Mouse (Mus musculus) MEL (cell line): ENCODE data around the gene Sorbs1. TPM values are rescaled to one million over a fixed set of nuclear protein-coding genes. Genes with fewer than 3 reads are reported as not detected.

Experiments used
- DNase-seq: peaks from one replicate; pipeline ENCODE4 v3.0.0; 2011; ENCODE audit warnings: low read depth, low spot score
- H3K27ac ChIP-seq: 2 replicates; pipeline ENCODE4 v1.5.1; 2012; ENCODE audit warnings: low read depth, mild to moderate bottlenecking, control low read depth, low read length, moderate library complexity; ENCODE audit not compliant: control insufficient read depth
- H3K27me3 ChIP-seq, 2 experiments: fragments of 150-350 bp in 1 of 2; sonication (generic) in 1 of 2; 2 replicates each; pipeline ENCODE4 v1.6.1; 2012; ENCODE audit warnings: low read length in 2 of 2, mild to moderate bottlenecking in 2 of 2, improper control_type of control experiment in 1 of 2, moderate library complexity in 1 of 2; ENCODE audit not compliant: insufficient read depth in 2 of 2, control insufficient read depth in 1 of 2
- H3K36me3 ChIP-seq, 2 experiments: 2 replicates each; pipeline ENCODE4 v1.6.1; 2012 to 2014; ENCODE audit warnings: low read length in 2 of 2, improper control_type of control experiment in 1 of 2, inconsistent platforms in 1 of 2, mild to moderate bottlenecking in 1 of 2; ENCODE audit not compliant: insufficient read depth in 2 of 2, control insufficient read depth in 1 of 2
- H3K4me1 ChIP-seq, 2 experiments: fragments of 150-350 bp in 1 of 2; sonication (generic) in 1 of 2; 2 replicates each; pipeline ENCODE4 v1.6.1; 2012; ENCODE audit warnings: low read length in 2 of 2, improper control_type of control experiment in 1 of 2, mild to moderate bottlenecking in 1 of 2; ENCODE audit not compliant: insufficient read depth in 2 of 2, control insufficient read depth in 1 of 2
- H3K4me3 ChIP-seq, 2 experiments: fragments of 150-350 bp in 1 of 2; sonication (generic) in 1 of 2; 2 replicates each; pipeline ENCODE4 v1.5.1; 2012; ENCODE audit warnings: low read depth in 2 of 2, low read length in 2 of 2, mild to moderate bottlenecking in 2 of 2, moderate library complexity in 2 of 2, control low read depth in 1 of 2, improper control_type of control experiment in 1 of 2; ENCODE audit not compliant: control insufficient read depth in 1 of 2, insufficient read depth in 1 of 2
- H3K79me2 ChIP-seq: 2 replicates; pipeline ENCODE4 v1.6.1; 2012; ENCODE audit warnings: mild to moderate bottlenecking, low read length, moderate library complexity; ENCODE audit not compliant: control insufficient read depth, poor library complexity, insufficient read depth
- H3K9ac ChIP-seq: 2 replicates; pipeline ENCODE4 v1.6.1; 2012; ENCODE audit warnings: low read depth, mild to moderate bottlenecking, control low read depth, low read length, moderate library complexity; ENCODE audit not compliant: control insufficient read depth, poor library complexity, severe bottlenecking
- H3K9me3 ChIP-seq: fragments of 150-350 bp; sonication (generic); replicated peaks from 2 replicates; pipeline ENCODE4 v1.6.1; 2012; ENCODE audit warnings: mild to moderate bottlenecking, low read length, improper control_type of control experiment, moderate library complexity; ENCODE audit not compliant: insufficient read depth
- BHLHE40 ChIP-seq: IDR thresholded peaks from 2 replicates; pipeline ENCODE4 v1.6.1; 2012; ENCODE audit warnings: low read depth, mild to moderate bottlenecking, inconsistent platforms, low read length, improper control_type of control experiment, borderline replicate concordance
- CHD1 ChIP-seq: IDR thresholded peaks from 2 replicates; pipeline ENCODE4 v1.6.1; 2012; ENCODE audit warnings: low read depth, mild to moderate bottlenecking, inconsistent platforms, low read length, improper control_type of control experiment
- CHD2 ChIP-seq: IDR thresholded peaks from 2 replicates; pipeline ENCODE4 v1.6.1; 2011; ENCODE audit warnings: low read length, improper control_type of control experiment
- CTCF ChIP-seq, 3 experiments: IDR thresholded peaks in 2 of 3; conservative IDR thresholded peaks in 1 of 3; 2 replicates each; pipeline ENCODE4 v1.5.1; 2011 to 2012; ENCODE audit warnings: low read length in 3 of 3, low read depth in 2 of 3, mild to moderate bottlenecking in 2 of 3, improper control_type of control experiment in 1 of 3, inconsistent platforms in 1 of 3, mixed read lengths in 1 of 3, moderate library complexity in 1 of 3; ENCODE audit not compliant: control insufficient read depth in 1 of 3, insufficient read depth in 1 of 3, poor library complexity in 1 of 3, severe bottlenecking in 1 of 3
- EP300 ChIP-seq, 2 experiments: IDR thresholded peaks; 2 replicates each; pipeline ENCODE4 v1.6.1; 2011; ENCODE audit warnings: improper control_type of control experiment in 2 of 2, low read length in 2 of 2, low read depth in 1 of 2, mild to moderate bottlenecking in 1 of 2
- JUND ChIP-seq: IDR thresholded peaks from 2 replicates; pipeline ENCODE4 v1.6.1; 2011; ENCODE audit warnings: low read depth, mild to moderate bottlenecking, improper control_type of control experiment, low read length
- KAT2A ChIP-seq: conservative IDR thresholded peaks from 2 replicates; pipeline ENCODE4 v1.6.1; 2012; ENCODE audit warnings: low read depth, low read length, improper control_type of control experiment, inconsistent platforms
- MAX ChIP-seq: IDR thresholded peaks from 2 replicates; pipeline ENCODE4 v1.6.1; 2011; ENCODE audit warnings: low read length, improper control_type of control experiment
- MAZ ChIP-seq: IDR thresholded peaks from 2 replicates; pipeline ENCODE4 v1.6.1; 2012; ENCODE audit warnings: low read depth, mild to moderate bottlenecking, inconsistent platforms, low read length, improper control_type of control experiment
- MXI1 ChIP-seq: IDR thresholded peaks from 2 replicates; pipeline ENCODE4 v1.6.1; 2011; ENCODE audit warnings: mild to moderate bottlenecking, low read depth, low read length, improper control_type of control experiment
- MYB ChIP-seq: IDR thresholded peaks from 2 replicates; pipeline ENCODE4 v1.6.1; 2011; ENCODE audit warnings: mild to moderate bottlenecking, low read depth, low read length, improper control_type of control experiment
- MYC ChIP-seq: IDR thresholded peaks from 2 replicates; pipeline ENCODE4 v1.6.1; 2011; ENCODE audit warnings: low read depth, mild to moderate bottlenecking, low read length, improper control_type of control experiment, moderate library complexity
- NELFE ChIP-seq: IDR thresholded peaks from 2 replicates; pipeline ENCODE4 v1.6.1; 2011; ENCODE audit warnings: low read depth, low read length, improper control_type of control experiment
- NRF1 ChIP-seq: IDR thresholded peaks from 2 replicates; pipeline ENCODE4 v1.6.1; 2014; ENCODE audit warnings: low read depth, mild to moderate bottlenecking, inconsistent platforms, low read length, improper control_type of control experiment, moderate library complexity; ENCODE audit not compliant: poor library complexity, insufficient read depth, severe bottlenecking
- POLR2A ChIP-seq, 2 experiments: IDR thresholded peaks; 2 replicates each; pipeline ENCODE4 v1.6.1; 2011 to 2012; ENCODE audit warnings: low read length in 2 of 2, mild to moderate bottlenecking in 2 of 2, control low read depth in 1 of 2, improper control_type of control experiment in 1 of 2, low read depth in 1 of 2, moderate library complexity in 1 of 2; ENCODE audit not compliant: control insufficient read depth in 1 of 2, insufficient read depth in 1 of 2, poor library complexity in 1 of 2
- POLR2AphosphoS2 ChIP-seq: IDR thresholded peaks from 2 replicates; pipeline ENCODE4 v1.6.1; 2011; ENCODE audit warnings: low read length, improper control_type of control experiment
- POLR2AphosphoS5 ChIP-seq: IDR thresholded peaks from 2 replicates; pipeline ENCODE4 v1.6.1; 2012; ENCODE audit warnings: low read depth, borderline replicate concordance, mild to moderate bottlenecking, inconsistent platforms, low read length, moderate library complexity, mixed read lengths
- RAD21 ChIP-seq: IDR thresholded peaks from 2 replicates; pipeline ENCODE4 v1.6.1; 2011; ENCODE audit warnings: mild to moderate bottlenecking, low read depth, low read length, improper control_type of control experiment
- RCOR1 ChIP-seq: IDR thresholded peaks from 2 replicates; pipeline ENCODE4 v1.6.1; 2012; ENCODE audit warnings: low read depth, mild to moderate bottlenecking, inconsistent platforms, low read length, improper control_type of control experiment
- SIN3A ChIP-seq: IDR thresholded peaks from 2 replicates; pipeline ENCODE4 v1.6.1; 2012; ENCODE audit warnings: low read length, improper control_type of control experiment, inconsistent platforms
- SMC3 ChIP-seq: IDR thresholded peaks from 2 replicates; pipeline ENCODE4 v1.6.1; 2011; ENCODE audit warnings: low read depth, low read length, improper control_type of control experiment
- TBP ChIP-seq: IDR thresholded peaks from 2 replicates; pipeline ENCODE4 v1.8.0; 2011; ENCODE audit warnings: low read depth, low read length, improper control_type of control experiment
- TCF12 ChIP-seq: IDR thresholded peaks from 2 replicates; pipeline ENCODE4 v1.6.1; 2014; ENCODE audit warnings: low read depth, mild to moderate bottlenecking, inconsistent platforms, low read length, improper control_type of control experiment, moderate library complexity
- UBTF ChIP-seq: IDR thresholded peaks from 2 replicates; pipeline ENCODE4 v1.6.1; 2012; ENCODE audit warnings: low read depth, mild to moderate bottlenecking, inconsistent platforms, low read length, improper control_type of control experiment, moderate library complexity, borderline replicate concordance; ENCODE audit not compliant: insufficient read depth
- ZC3H11A ChIP-seq: IDR thresholded peaks from 2 replicates; pipeline ENCODE4 v1.6.1; 2012; ENCODE audit warnings: low read depth, mild to moderate bottlenecking, inconsistent platforms, low read length, improper control_type of control experiment
- ZKSCAN1 ChIP-seq: IDR thresholded peaks from 2 replicates; pipeline ENCODE4 v1.6.1; 2012; ENCODE audit warnings: low read depth, mild to moderate bottlenecking, inconsistent platforms, low read length, improper control_type of control experiment, moderate library complexity
- ZMIZ1 ChIP-seq: IDR thresholded peaks from 2 replicates; pipeline ENCODE4 v1.6.1; 2012; ENCODE audit warnings: low read depth, mild to moderate bottlenecking, inconsistent platforms, low read length, improper control_type of control experiment, moderate library complexity
- ZNF384 ChIP-seq: IDR thresholded peaks from 2 replicates; pipeline ENCODE4 v1.6.1; 2012; ENCODE audit warnings: low read depth, mild to moderate bottlenecking, inconsistent platforms, low read length, improper control_type of control experiment
- polyA plus RNA-seq, 2 experiments: library from polyadenylated mRNA; stranded (reverse) in 1 of 2; unstranded in 1 of 2; fragments of >175 nt in 1 of 2; fragments of >200 nt in 1 of 2; gene quantifications; 2 replicates each; pipeline versions ENCODE4 v1.2.1 to v1.2.4; 2012; ENCODE audit warnings: low replicate concordance in 2 of 2, low read depth in 1 of 2; ENCODE audit not compliant: insufficient read length in 2 of 2, insufficient read depth in 1 of 2, missing spikeins in 1 of 2
- total RNA-seq: library from RNA; depleted of rRNA; stranded (reverse); fragments of 300-350 nt; gene quantifications from 2 replicates; pipeline ENCODE4 v1.2.3, GENCODE M21; 2012

The Sorbs1 gene
- total and polyA plus RNA-seq, 3 experiments = 1.3 to 5.3 TPM; not detected in 1

- DNase-seq = no peak
- Histone ChIP-seq H3K4me1 (0 out of 4 replicates have a peak, but pooled peaks cover 0 to 2% of the 10 kb centered on the region in 2 experiments), H3K36me3 (no peaks in the 10 kb centered on the region), H3K27me3 (no peaks in the 10 kb centered on the region), H3K9me3 (no peaks in the 10 kb centered on the region)
- TF ChIP-seq CHD2 (no peak), CHD1 (no peak), ZMIZ1 (no peak), SMC3 (no peak), MAZ (no peak), MAX (no peak), MYC (no peak), KAT2A (no peak), UBTF (no peak), NRF1 (no peak), POLR2AphosphoS5 (no peak), SIN3A (no peak), POLR2A (IDR thresholded peaks at IDR 0.05; ENCODE audit: control insufficient read depth in 1 of 2, insufficient read depth in 1 of 2, low read depth in 1 of 2, low read length in 2 of 2, poor library complexity in 1 of 2) (no peak), TBP (no peak), ZNF384 (no peak), RCOR1 (no peak), TCF12 (no peak), JUND (no peak)
- TF ChIP-seq, all 39 proteins: peak for 0
- Histone ChIP-seq H3K9ac (no peak overlapping the region), H3K79me2 (no peaks in the 10 kb centered on the region), H3K27ac (no peak overlapping the region), H3K4me3 (no peak overlapping the region)
These were observed 117.6 kb downstream of the Sorbs1 start for GRCm38 (mm10) chr19:40395757-40396661.

- H3K27ac ChIP-seq = no peak overlapping the region
- no peak for DNase-seq
- no peaks in the 10 kb centered on the region for H3K4me1 ChIP-seq
- H3K36me3 ChIP-seq = no peaks in the 10 kb centered on the region
- no peaks in the 10 kb centered on the region for H3K79me2 ChIP-seq
- H3K4me3 ChIP-seq = no peak overlapping the region
- no peaks in the 10 kb centered on the region for H3K27me3 ChIP-seq
- no peak overlapping the region for H3K9ac ChIP-seq
- TF ChIP-seq NRF1 = no peak
- no peak for TF ChIP-seq RCOR1
- TF ChIP-seq MXI1 = no peak
- TF ChIP-seq JUND = no peak
- TF ChIP-seq CHD2 = no peak
- TF ChIP-seq CHD1 = no peak
- no peak for TF ChIP-seq MYB
- TF ChIP-seq RAD21 = no peak
- no peak for TF ChIP-seq NELFE
- TF ChIP-seq BHLHE40 = no peak
- no peak for TF ChIP-seq EP300 (IDR thresholded peaks at IDR 0.05; ENCODE audit: low read depth in 1 of 2, low read length in 2 of 2)
- TF ChIP-seq POLR2AphosphoS5 = no peak
- TF ChIP-seq TCF12 = no peak
- TF ChIP-seq ZC3H11A = no peak
- no peak for TF ChIP-seq POLR2A (IDR thresholded peaks at IDR 0.05; ENCODE audit: control insufficient read depth in 1 of 2, insufficient read depth in 1 of 2, low read depth in 1 of 2, low read length in 2 of 2, poor library complexity in 1 of 2)
- TF ChIP-seq MAZ = no peak
- TF ChIP-seq POLR2AphosphoS2 = no peak
- no peak for TF ChIP-seq CTCF (IDR thresholded peaks at IDR 0.05 in 2 of 3, conservative IDR thresholded peaks at IDR 0.05 in 1 of 3; ENCODE audit: control insufficient read depth in 1 of 3, insufficient read depth in 1 of 3, low read depth in 2 of 3, low read length in 3 of 3, poor library complexity in 1 of 3, severe bottlenecking in 1 of 3)
- no peak for TF ChIP-seq ZKSCAN1
- H3K9me3 ChIP-seq = no peaks in the 10 kb centered on the region
These were observed 118.3 kb downstream of the Sorbs1 start for GRCm38 (mm10) chr19:40395321-40395695.
